Mouse (Mus musculus) Patski (cell line): Measurements from ENCODE around the gene Erlin1. TPM values are rescaled to one million over a fixed set of nuclear protein-coding genes. Genes with fewer than 3 reads are reported as not detected.

Experiments
- ATAC-seq: fragments of 100-300 bp; one replicate; pipeline ENCODE4 v1.8.0; 2021
- CTCF ChIA-PET: fragments of 350-600 bp; sonication (Branson Sonifier 250); formaldehyde crosslinking; loops from one replicate; lab custom pipeline; 2022; ENCODE audit warnings: inconsistent platforms; lab: Charles Lee
- POLR2A ChIA-PET: fragments of 350-600 bp; sonication (Branson Sonifier 250); formaldehyde crosslinking; loops from one replicate; lab custom pipeline; 2022; ENCODE audit warnings: antibody characterized with exemption, inconsistent platforms; lab: Charles Lee
- DNase-seq: peaks from one replicate; pipeline ENCODE4 v3.0.0-alpha.2; 2011; ENCODE audit warnings: low read depth, low spot score
- H3K27me3 ChIP-seq: fragments of 371-371 bp; one replicate; pipeline ENCODE4 v1.5.1; 2021
- CTCF ChIP-seq: fragments of 100-300 bp; IDR thresholded peaks from one replicate; pipeline ENCODE4 v1.5.1; 2021
- in situ Hi-C: fragments of 300-500 bp; cut with MboI; formaldehyde crosslinking; loops from 3 replicates; pipeline ENCODE4 v1.11.1; 2018; ENCODE audit warnings: low pct_unique_long_range_greater_than_20kb, mixed read lengths
- polyA plus RNA-seq: library from polyadenylated mRNA; unstranded; gene quantifications from one replicate; pipeline ENCODE4 v1.2.3, GENCODE M21; 2021

Gene Erlin1
- polyA plus RNA-seq, 1 experiment from 2014 or later: 32.6 TPM

GRCm38 (mm10) chr19:44063773-44064172 is 5.8 kb downstream of the Erlin1 start:
- TF ChIP-seq CTCF: no peak
- ATAC-seq: no peak
- CTCF ChIA-PET: interaction anchor here (0.9 to 1.4 kb wide), 3 partner anchors 9 to 18 kb away, joined by 3 to 6 read pairs (median 3); no protein-coding TSS in a partner anchor

GRCm38 (mm10) chr19:44060226-44060625 is 9.4 kb downstream of the Erlin1 start:
- ChIA-PET CTCF (no interaction called here), POLR2A (no interaction called here)
- in situ Hi-C loops: no loop called here
- DNase-seq (no peak), ATAC-seq (no peak)
- no peaks in the 10 kb centered on the region for H3K27me3 ChIP-seq
- no peak for TF ChIP-seq CTCF

More at GRCm38 (mm10) chr19:44063773-44064172, 5.8 kb downstream of the Erlin1 start:
- no peak for DNase-seq
- POLR2A ChIA-PET: no interaction called here
- H3K27me3 ChIP-seq: no peaks in the 10 kb centered on the region
- in situ Hi-C loops: no loop called here

GRCm38 (mm10) chr19:44055173-44055826 is 14.3 kb downstream of the Erlin1 start:
- H3K27me3 ChIP-seq: no peaks in the 10 kb centered on the region
- DNase-seq: no peak
- POLR2A ChIA-PET: no interaction called here
- no peak for TF ChIP-seq CTCF
- CTCF ChIA-PET: interaction anchor here (1.5 kb wide), 1 partner anchor 8 kb away, joined by 3 read pairs; no protein-coding TSS in a partner anchor
- in situ Hi-C loops: no loop called here
- no peak for ATAC-seq

- in situ Hi-C loops: no loop called here
- no peak for TF ChIP-seq CTCF
- POLR2A ChIA-PET: no interaction called here
- CTCF ChIA-PET: interaction anchor here (1.6 kb wide), 1 partner anchor 27 kb away, joined by 3 read pairs; no protein-coding TSS in a partner anchor
- no peaks in the 10 kb centered on the region for H3K27me3 ChIP-seq
- ATAC-seq: no peak
- no peak for DNase-seq
Observed at GRCm38 (mm10) chr19:44050388-44050787, 19.2 kb downstream of the Erlin1 start.

GRCm38 (mm10) chr19:44049282-44049681 is 20.3 kb downstream of the Erlin1 start:
- no peak for DNase-seq
- POLR2A ChIA-PET: interaction anchor here (0.7 kb wide), 1 partner anchor 181 kb away, joined by 6 read pairs; no protein-coding TSS in a partner anchor
- TF ChIP-seq CTCF: no peak
- no peaks in the 10 kb centered on the region for H3K27me3 ChIP-seq
- no peak for ATAC-seq
- CTCF ChIA-PET: interaction anchor here (0.8 to 1.4 kb wide), 2 partner anchors 10 to 14 kb away, joined by 3 read pairs; no protein-coding TSS in a partner anchor
- in situ Hi-C loops: no loop called here

GRCm38 (mm10) chr19:44045847-44046246 is 23.7 kb downstream of the Erlin1 start:
- in situ Hi-C loops: no loop called here
- ATAC-seq (no peak), DNase-seq (no peak)
- POLR2A ChIA-PET: no interaction called here
- TF ChIP-seq CTCF: no peak
- H3K27me3 ChIP-seq: no peaks in the 10 kb centered on the region
- CTCF ChIA-PET: no interaction called here

- CTCF ChIA-PET: no interaction called here
- in situ Hi-C loops: no loop called here
- DNase-seq: no peak
- POLR2A ChIA-PET: no interaction called here
- TF ChIP-seq CTCF: no peak
- ATAC-seq: no peak
- no peaks in the 10 kb centered on the region for H3K27me3 ChIP-seq
Observed at GRCm38 (mm10) chr19:44042121-44042520, 27.5 kb downstream of the Erlin1 start.

GRCm38 (mm10) chr19:44033396-44033795 is 36.2 kb downstream of the Erlin1 start:
- in situ Hi-C loops: no loop called here
- no peaks in the 10 kb centered on the region for H3K27me3 ChIP-seq
- DNase-seq (no peak), ATAC-seq (no peak)
- POLR2A ChIA-PET: no interaction called here
- TF ChIP-seq CTCF: no peak
- CTCF ChIA-PET: interaction anchor here (1.6 kb wide), 1 partner anchor 10 kb away, joined by 4 read pairs; no protein-coding TSS in a partner anchor

- DNase-seq: no peak
- H3K27me3 ChIP-seq: no peaks in the 10 kb centered on the region
- in situ Hi-C loops: no loop called here
- POLR2A ChIA-PET: no interaction called here
- no peak for TF ChIP-seq CTCF
- CTCF ChIA-PET: interaction anchor here (1.6 kb wide), 1 partner anchor 11 kb away, joined by 4 read pairs; no protein-coding TSS in a partner anchor
- no peak for ATAC-seq
Observed at GRCm38 (mm10) chr19:44032046-44032744, 37.4 kb downstream of the Erlin1 start.

- ChIA-PET CTCF (no interaction called here), POLR2A (no interaction called here)
- no peak for DNase-seq
- no peaks in the 10 kb centered on the region for H3K27me3 ChIP-seq
- TF ChIP-seq CTCF: no peak
- in situ Hi-C loops: no loop called here
- ATAC-seq: no peak
Observed at GRCm38 (mm10) chr19:44030024-44030423, 39.6 kb downstream of the Erlin1 start.

- in situ Hi-C loops: no loop called here
- H3K27me3 ChIP-seq: no peaks in the 10 kb centered on the region
- TF ChIP-seq CTCF: no peak
- CTCF ChIA-PET: no interaction called here
- POLR2A ChIA-PET: no interaction called here
- DNase-seq (no peak), ATAC-seq (no peak)
Observed at GRCm38 (mm10) chr19:44028972-44029371, 40.6 kb downstream of the Erlin1 start, which contains the start of gene Cyp2c23. TSS of gene Cyp2c23 (minus strand) at chr19:44029208.
